Mouse (Mus musculus): ENCODE measurements around the gene Vps45. TPM values are rescaled to one million over a fixed set of nuclear protein-coding genes. Genes with fewer than 3 reads are reported as not detected.
"Not testable (repeated sequence)": the region's sequence is repeated elsewhere in the genome, so short reads cannot be mapped to it uniquely, and the experiment has no call there.

The Vps45 gene
- polyA plus RNA-seq, 1 experiment from 2014 or later = 46.1 TPM

- WGBS = 71% methylated on average over 4 of the region's 4 CpGs
Measured at GRCm38 (mm10) chr3:95986984-95987383, 71.3 kb downstream of the Vps45 start.

GRCm38 (mm10) chr3:95986001-95986622 lies 72.2 kb downstream of the Vps45 start:
- H3K4me1 ChIP-seq = peaks cover 34% of the 10 kb centered on the region
- H3K36me3 ChIP-seq = peaks cover 34% of the 10 kb centered on the region
- peak; percentile 44 for ATAC-seq (ENCODE audit: insufficient number of reproducible peaks, low FRiP score, low TSS enrichment, low read depth)
- H3K27ac ChIP-seq (replicated peaks) = peak overlapping the region; percentile 86
- H3K4me3 ChIP-seq (replicated peaks) = peak overlapping the region; percentile 32
- WGBS = 4% methylated on average over 21 of the region's 21 CpGs
- peak overlapping the region; percentile 46 for H3K4me2 ChIP-seq (replicated peaks)
- H3K9ac ChIP-seq = 0 out of 2 replicates have a peak overlapping the region, but pooled peaks have one; percentile 1
- no peaks in the 10 kb centered on the region for H3K9me3 ChIP-seq (replicated peaks)
- no peaks in the 10 kb centered on the region for H3K27me3 ChIP-seq

More at GRCm38 (mm10) chr3:95986984-95987383, 71.3 kb downstream of the Vps45 start:
- no peak for ATAC-seq (ENCODE audit: insufficient number of reproducible peaks, low FRiP score, low TSS enrichment, low read depth)
- Histone ChIP-seq H3K9me3 (replicated peaks) (no peaks in the 10 kb centered on the region), H3K27ac (replicated peaks) (peak overlapping the region; percentile 86; the same call in 1 of the 2 replicates), H3K36me3 (peaks cover 43% of the 10 kb centered on the region), H3K9ac (no peak overlapping the region), H3K4me1 (peaks cover 34% of the 10 kb centered on the region), H3K4me3 (replicated peaks) (no peak overlapping the region), H3K27me3 (no peaks in the 10 kb centered on the region), H3K4me2 (replicated peaks) (no peak overlapping the region)

- H3K4me2 ChIP-seq (replicated peaks) = peak overlapping the region; percentile 46
- no peaks in the 10 kb centered on the region for H3K27me3 ChIP-seq
- ATAC-seq (ENCODE audit: insufficient number of reproducible peaks, low FRiP score, low TSS enrichment, low read depth) = peak; percentile 92
- H3K27ac ChIP-seq (replicated peaks) = peak overlapping the region; percentile 86
- H3K4me3 ChIP-seq (replicated peaks) = peak overlapping the region; percentile 32
- peaks cover 34% of the 10 kb centered on the region for H3K4me1 ChIP-seq
- H3K9me3 ChIP-seq (replicated peaks) = no peaks in the 10 kb centered on the region
- 2% methylated on average over 12 of the region's 12 CpGs for WGBS
- H3K36me3 ChIP-seq = peaks cover 27% of the 10 kb centered on the region
- 0 out of 2 replicates have a peak overlapping the region, but pooled peaks have one; percentile 1 for H3K9ac ChIP-seq
Measured at GRCm38 (mm10) chr3:95985209-95986000, 72.9 kb downstream of the Vps45 start.

- H3K4me3 ChIP-seq (replicated peaks) = no peak overlapping the region
- WGBS = 93% methylated on average over 4 of the region's 4 CpGs
- no peak overlapping the region for H3K27ac ChIP-seq (replicated peaks)
- no peak overlapping the region for H3K9ac ChIP-seq
- no peak for ATAC-seq (ENCODE audit: insufficient number of reproducible peaks, low FRiP score, low TSS enrichment, low read depth)
- no peaks in the 10 kb centered on the region for H3K9me3 ChIP-seq (replicated peaks)
- no peak overlapping the region for H3K4me2 ChIP-seq (replicated peaks)
- peaks cover 26% of the 10 kb centered on the region for H3K4me1 ChIP-seq
- H3K36me3 ChIP-seq = no peaks in the 10 kb centered on the region
- no peaks in the 10 kb centered on the region for H3K27me3 ChIP-seq
Measured at GRCm38 (mm10) chr3:95982129-95982528, 76.1 kb downstream of the Vps45 start.

GRCm38 (mm10) chr3:95980276-95980970 lies 77.8 kb downstream of the Vps45 start:
- H3K27ac ChIP-seq (replicated peaks) = no peak overlapping the region
- no peaks in the 10 kb centered on the region for H3K9me3 ChIP-seq (replicated peaks)
- no peaks in the 10 kb centered on the region for H3K36me3 ChIP-seq
- ATAC-seq (ENCODE audit: insufficient number of reproducible peaks, low FRiP score, low TSS enrichment, low read depth) = no peak
- H3K9ac ChIP-seq = no peak overlapping the region
- H3K4me3 ChIP-seq (replicated peaks) = no peak overlapping the region
- 77% methylated on average over 12 of the region's 12 CpGs for WGBS
- no peak overlapping the region for H3K4me2 ChIP-seq (replicated peaks)
- H3K4me1 ChIP-seq = peaks cover 9% of the 10 kb centered on the region
- no peaks in the 10 kb centered on the region for H3K27me3 ChIP-seq

- ATAC-seq (ENCODE audit: insufficient number of reproducible peaks, low FRiP score, low TSS enrichment, low read depth) = no peak; the same call in 1 of the 2 replicates
- peak overlapping the region; percentile 52; the same call in 1 of the 2 replicates for H3K27ac ChIP-seq (replicated peaks)
- H3K27me3 ChIP-seq = peaks cover 4% of the 10 kb centered on the region; the same call in 1 of the 2 replicates
- peaks cover 1% of the 10 kb centered on the region for H3K4me1 ChIP-seq
- no peaks in the 10 kb centered on the region for H3K36me3 ChIP-seq
- no peak overlapping the region for H3K9ac ChIP-seq
- WGBS = 56% methylated on average over 9 of the region's 9 CpGs
- no peaks in the 10 kb centered on the region for H3K9me3 ChIP-seq (replicated peaks)
- H3K4me2 ChIP-seq (replicated peaks) = no peak overlapping the region
- H3K4me3 ChIP-seq (replicated peaks) = no peak overlapping the region
Measured at GRCm38 (mm10) chr3:95978265-95978664, 80.0 kb downstream of the Vps45 start.

GRCm38 (mm10) chr3:95977587-95977986 lies 80.7 kb downstream of the Vps45 start:
- 90% methylated on average over 7 of the region's 7 CpGs for WGBS
- not testable (repeated sequence) for H3K4me3 ChIP-seq (replicated peaks); H3K4me1 ChIP-seq; H3K36me3 ChIP-seq; H3K27me3 ChIP-seq; H3K27ac ChIP-seq (replicated peaks); ATAC-seq (ENCODE audit: insufficient number of reproducible peaks, low FRiP score, low TSS enrichment, low read depth); H3K4me2 ChIP-seq (replicated peaks); H3K9me3 ChIP-seq (replicated peaks); H3K9ac ChIP-seq

- Histone ChIP-seq H3K27ac (replicated peaks) (no peak overlapping the region), H3K4me1 (peaks cover 9% of the 10 kb centered on the region), H3K4me2 (replicated peaks) (no peak overlapping the region), H3K9ac (no peak overlapping the region), H3K27me3 (peaks cover 4% of the 10 kb centered on the region; the same call in 1 of the 2 replicates), H3K4me3 (replicated peaks) (no peak overlapping the region), H3K9me3 (replicated peaks) (no peaks in the 10 kb centered on the region), H3K36me3 (no peaks in the 10 kb centered on the region)
- 63% methylated on average over 3 of the region's 3 CpGs for WGBS
- no peak for ATAC-seq (ENCODE audit: insufficient number of reproducible peaks, low FRiP score, low TSS enrichment, low read depth)
Measured at GRCm38 (mm10) chr3:95977079-95977478, 81.2 kb downstream of the Vps45 start.

GRCm38 (mm10) chr3:95972873-95973634 lies 85.2 kb downstream of the Vps45 start:
- Histone ChIP-seq H3K4me3 (replicated peaks) (peak overlapping the region; percentile 38), H3K36me3 (no peaks in the 10 kb centered on the region), H3K4me2 (replicated peaks) (peak overlapping the region; percentile 72), H3K27me3 (peaks cover 4% of the 10 kb centered on the region; the same call in 1 of the 2 replicates), H3K27ac (replicated peaks) (peak overlapping the region; percentile 67; the same call in 1 of the 2 replicates), H3K9ac (peak overlapping the region; percentile 28), H3K9me3 (replicated peaks) (no peaks in the 10 kb centered on the region), H3K4me1 (peaks cover 9% of the 10 kb centered on the region)
- peak; percentile 69 for ATAC-seq (ENCODE audit: insufficient number of reproducible peaks, low FRiP score, low TSS enrichment, low read depth)
- WGBS = 3% methylated on average over 34 of the region's 34 CpGs

GRCm38 (mm10) chr3:95972251-95972872 lies 85.9 kb downstream of the Vps45 start:
- WGBS = 55% methylated on average over 12 of the region's 12 CpGs
- H3K4me1 ChIP-seq = peaks cover 9% of the 10 kb centered on the region
- H3K4me2 ChIP-seq (replicated peaks) = peak overlapping the region; percentile 72
- peak overlapping the region; percentile 28 for H3K9ac ChIP-seq
- peak overlapping the region; percentile 38 for H3K4me3 ChIP-seq (replicated peaks)
- H3K36me3 ChIP-seq = no peaks in the 10 kb centered on the region
- peaks cover 4% of the 10 kb centered on the region; the same call in 1 of the 2 replicates for H3K27me3 ChIP-seq
- H3K9me3 ChIP-seq (replicated peaks) = no peaks in the 10 kb centered on the region
- ATAC-seq (ENCODE audit: insufficient number of reproducible peaks, low FRiP score, low TSS enrichment, low read depth) = no peak
- H3K27ac ChIP-seq (replicated peaks) = peak overlapping the region; percentile 67; the same call in 1 of the 2 replicates

Data from embryonic facial prominence, embryonic 15.5 days (tissue).